Mouse (Mus musculus) liver, embryonic 14.5 days (tissue): ENCODE measurements at regions not wholly inside any gene's neighbourhood (a gene's known extent, or its start where the extent isn't known, plus 50 kb on each side); places are given as distances from the start of the nearest gene placed in this dataset.

Experiments used
- ATAC-seq: fragments of 200-750 bp; cut with Nextera tagmentation; 2 replicates; pipeline ENCODE4 v1.8.0; 2017; ENCODE audit warnings: moderate number of reproducible peaks, mild to moderate bottlenecking, moderate library complexity; ENCODE audit not compliant: insufficient read depth
- DNase-seq, 3 experiments: peaks; one replicate each; pipeline ENCODE4 v3.0.0-alpha.2; 2012 to 2013; ENCODE audit warnings: low read depth in 3 of 3, low spot score in 3 of 3
- H3K27ac ChIP-seq: fragments of 300-500 bp; sonication (generic); 2 replicates; pipeline ENCODE4 v1.5.1; 2014; ENCODE audit warnings: moderate library complexity, mild to moderate bottlenecking, control low read depth, inconsistent platforms
- H3K27me3 ChIP-seq: fragments of 300-500 bp; sonication (generic); 2 replicates; pipeline ENCODE4 v1.6.1; 2014; ENCODE audit warnings: mild to moderate bottlenecking, low read length, moderate library complexity; ENCODE audit not compliant: control insufficient read depth, insufficient read depth
- H3K36me3 ChIP-seq: fragments of 300-500 bp; sonication (generic); replicated peaks from 2 replicates; pipeline ENCODE4 v1.6.1; 2014; ENCODE audit warnings: low read depth; ENCODE audit not compliant: control insufficient read depth, insufficient read depth
- H3K4me1 ChIP-seq, 2 experiments: fragments of 200-500 bp in 1 of 2; fragments of 300-500 bp in 1 of 2; sonication (generic) in 1 of 2; replicated peaks; 2 replicates each; pipeline ENCODE4 v1.6.1; 2012 to 2014; ENCODE audit warnings: antibody characterized with exemption in 1 of 2, inconsistent platforms in 1 of 2, low read length in 1 of 2; ENCODE audit not compliant: control insufficient read depth in 2 of 2, insufficient read depth in 2 of 2
- H3K4me2 ChIP-seq: fragments of 300-500 bp; sonication (generic); 2 replicates; pipeline ENCODE4 v1.6.1; 2014; ENCODE audit warnings: low read depth, mild to moderate bottlenecking, control low read depth, moderate library complexity
- H3K4me3 ChIP-seq, 2 experiments: fragments of 200-500 bp in 1 of 2; fragments of 300-500 bp in 1 of 2; sonication (generic) in 1 of 2; 2 replicates each; pipeline ENCODE4 v1.5.1; 2012 to 2014; ENCODE audit warnings: low read depth in 2 of 2, low read length in 2 of 2, mild to moderate bottlenecking in 2 of 2, control low read depth in 1 of 2, inconsistent platforms in 1 of 2, moderate library complexity in 1 of 2; ENCODE audit not compliant: insufficient read depth in 1 of 2
- H3K9ac ChIP-seq: fragments of 300-500 bp; sonication (generic); replicated peaks from 2 replicates; pipeline ENCODE4 v1.6.1; 2014; ENCODE audit warnings: mild to moderate bottlenecking, control low read depth, moderate library complexity
- H3K9me3 ChIP-seq: fragments of 300-500 bp; sonication (generic); 2 replicates; pipeline ENCODE4 v1.6.1; 2016; ENCODE audit warnings: low read length, mixed read lengths; ENCODE audit not compliant: control insufficient read depth
- CTCF ChIP-seq: IDR thresholded peaks from 2 replicates; pipeline ENCODE4 v1.5.1; 2016; ENCODE audit warnings: antibody characterized with exemption, low read depth, control low read depth
- EP300 ChIP-seq: IDR thresholded peaks from 2 replicates; pipeline ENCODE4 v1.6.1; 2016; ENCODE audit warnings: antibody characterized with exemption, low read depth
- WGBS: fragments of 180-500 bp; shearing (Covaris S2); extraction: QIAGEN DNeasy Blood & Tissue Kit; methylation state at CpG from one replicate; pipeline ENCODE4 v1.1.7; 2014; ENCODE audit not compliant: insufficient replicate concordance; 5-methylcytosine and 5-hydroxymethylcytosine counted together

- no peaks in the 10 kb centered on the region for H3K27me3 ChIP-seq
- 57% methylated on average over 2 of the region's 2 CpGs for WGBS
Observed at GRCm38 (mm10) chr11:44066176-44066575, 165.2 kb upstream of the Adra1b start.

GRCm38 (mm10) chr11:44083716-44084115 is 182.7 kb upstream of the Adra1b start:
- TF ChIP-seq EP300 (no peak), CTCF (no peak)
- Histone ChIP-seq H3K27ac (no peak overlapping the region), H3K4me1 (no peaks in the 10 kb centered on the region), H3K4me2 (no peak overlapping the region), H3K9ac (no peak overlapping the region), H3K27me3 (no peaks in the 10 kb centered on the region), H3K36me3 (no peaks in the 10 kb centered on the region), H3K9me3 (no peaks in the 10 kb centered on the region), H3K4me3 (no peak overlapping the region)
- ATAC-seq (no peak), DNase-seq (no peak)
- WGBS: 37% methylated on average over 3 of the region's 3 CpGs

More at GRCm38 (mm10) chr11:44066176-44066575, 165.2 kb upstream of the Adra1b start:
- no peak for TF ChIP-seq EP300
- TF ChIP-seq CTCF: no peak
- H3K4me3 ChIP-seq: no peak overlapping the region
- H3K4me2 ChIP-seq: no peak overlapping the region
- DNase-seq (no peak), ATAC-seq (no peak)
- H3K9me3 ChIP-seq: no peaks in the 10 kb centered on the region
- H3K36me3 ChIP-seq: no peaks in the 10 kb centered on the region
- H3K9ac ChIP-seq: no peak overlapping the region
- no peak overlapping the region for H3K27ac ChIP-seq
- no peaks in the 10 kb centered on the region for H3K4me1 ChIP-seq

GRCm38 (mm10) chr11:44086951-44087350 is 185.9 kb upstream of the Adra1b start:
- Histone ChIP-seq H3K4me3 (no peak overlapping the region), H3K9me3 (no peaks in the 10 kb centered on the region), H3K4me2 (no peak overlapping the region), H3K27ac (no peak overlapping the region), H3K9ac (no peak overlapping the region), H3K27me3 (no peaks in the 10 kb centered on the region), H3K36me3 (no peaks in the 10 kb centered on the region), H3K4me1 (no peaks in the 10 kb centered on the region)
- no peak for ATAC-seq
- TF ChIP-seq EP300 (no peak), CTCF (peak; percentile 61)
- 55% methylated on average over 2 of the region's 2 CpGs for WGBS
- DNase-seq: no peak

GRCm38 (mm10) chr11:44089514-44089913 is 188.5 kb upstream of the Adra1b start:
- ATAC-seq: no peak
- H3K4me3 ChIP-seq: no peak overlapping the region
- no peaks in the 10 kb centered on the region for H3K36me3 ChIP-seq
- no peaks in the 10 kb centered on the region for H3K9me3 ChIP-seq
- H3K9ac ChIP-seq: no peak overlapping the region
- H3K27me3 ChIP-seq: no peaks in the 10 kb centered on the region
- 73% methylated on average over 9 of the region's 9 CpGs for WGBS
- no peaks in the 10 kb centered on the region for H3K4me1 ChIP-seq
- H3K4me2 ChIP-seq: no peak overlapping the region
- TF ChIP-seq CTCF: no peak
- TF ChIP-seq EP300: no peak
- H3K27ac ChIP-seq: no peak overlapping the region
- no peak for DNase-seq

GRCm38 (mm10) chr11:44095280-44095679 is 194.3 kb upstream of the Adra1b start:
- H3K9ac ChIP-seq: no peak overlapping the region
- H3K27me3 ChIP-seq: no peaks in the 10 kb centered on the region
- ATAC-seq: no peak
- DNase-seq: no peak
- 46% methylated on average over 4 of the region's 4 CpGs for WGBS
- H3K4me3 ChIP-seq: no peak overlapping the region
- H3K27ac ChIP-seq: no peak overlapping the region
- TF ChIP-seq CTCF (no peak), EP300 (no peak)
- H3K4me1 ChIP-seq: no peaks in the 10 kb centered on the region
- no peak overlapping the region for H3K4me2 ChIP-seq
- no peaks in the 10 kb centered on the region for H3K36me3 ChIP-seq
- no peaks in the 10 kb centered on the region for H3K9me3 ChIP-seq
